Mouse (Mus musculus): ENCODE measurements around the gene Iqcg.
A peak's percentile ranks its signal among the peaks of the same experiment; 100 is the strongest.
"Not testable (repeated sequence)": the region's sequence is repeated elsewhere in the genome, so short reads cannot be mapped to it uniquely, and the experiment has no call there.

Gene Iqcg

GRCm38 (mm10) chr16:33059471-33059870, 3.5 kb upstream of the Iqcg start:
- Histone ChIP-seq H3K4me1 (replicated peaks; ENCODE audit: low read depth, low read length) (peaks cover 57% of the 10 kb centered on the region), H3K27me3 (ENCODE audit: insufficient read depth, low read length) (peaks cover 8% of the 10 kb centered on the region), H3K4me3 (replicated peaks; ENCODE audit: low read length) (peak overlapping the region; percentile 99), H3K36me3 (ENCODE audit: insufficient read depth, low read length) (peaks cover 42% of the 10 kb centered on the region), H3K9me3 (ENCODE audit: low read length) (no peaks in the 10 kb centered on the region)
- TF ChIP-seq NANOG (IDR thresholded peaks at IDR 0.05; ENCODE audit: borderline replicate concordance, low read length), result no peak
- no peak for TF ChIP-seq CTCF (conservative IDR thresholded peaks at IDR 0.05; ENCODE audit: low read length)
- no peak for TF ChIP-seq POU5F1 (IDR thresholded peaks at IDR 0.05; ENCODE audit: borderline replicate concordance, low read length)

GRCm38 (mm10) chr16:33058656-33059055, 2.6 kb upstream of the Iqcg start:
- not testable (repeated sequence) for H3K27me3 ChIP-seq (ENCODE audit: insufficient read depth, low read length)
- H3K4me1 ChIP-seq (replicated peaks; ENCODE audit: low read depth, low read length), result peaks cover 53% of the 10 kb centered on the region

GRCm38 (mm10) chr16:33058033-33058432, 2.0 kb upstream of the Iqcg start:
- Histone ChIP-seq H3K27me3 (ENCODE audit: insufficient read depth, low read length) (no peaks in the 10 kb centered on the region), H3K4me1 (replicated peaks; ENCODE audit: low read depth, low read length) (peaks cover 49% of the 10 kb centered on the region)
- TF ChIP-seq NANOG (IDR thresholded peaks at IDR 0.05; ENCODE audit: borderline replicate concordance, low read length), result no peak
- TF ChIP-seq POU5F1 (IDR thresholded peaks at IDR 0.05; ENCODE audit: borderline replicate concordance, low read length), result no peak
- TF ChIP-seq CTCF (conservative IDR thresholded peaks at IDR 0.05; ENCODE audit: low read length), result no peak

More at GRCm38 (mm10) chr16:33058656-33059055, 2.6 kb upstream of the Iqcg start:
- Histone ChIP-seq H3K36me3 (ENCODE audit: insufficient read depth, low read length) (peaks cover 42% of the 10 kb centered on the region), H3K4me3 (replicated peaks; ENCODE audit: low read length) (peak overlapping the region; percentile 99)
- not testable (repeated sequence) for H3K9me3 ChIP-seq (ENCODE audit: low read length)

GRCm38 (mm10) chr16:33056786-33057185, 768 bp upstream of the Iqcg start:
- H3K4me3 ChIP-seq (replicated peaks; ENCODE audit: low read length), result peak overlapping the region; percentile 99
- TF ChIP-seq POU5F1 (IDR thresholded peaks at IDR 0.05; ENCODE audit: borderline replicate concordance, low read length) (no peak), CTCF (conservative IDR thresholded peaks at IDR 0.05; ENCODE audit: low read length) (no peak), NANOG (IDR thresholded peaks at IDR 0.05; ENCODE audit: borderline replicate concordance, low read length) (no peak)
- no peaks in the 10 kb centered on the region for H3K27me3 ChIP-seq (ENCODE audit: insufficient read depth, low read length)
- H3K4me1 ChIP-seq (replicated peaks; ENCODE audit: low read depth, low read length), result peaks cover 47% of the 10 kb centered on the region
- peaks cover 42% of the 10 kb centered on the region for H3K36me3 ChIP-seq (ENCODE audit: insufficient read depth, low read length)
- no peaks in the 10 kb centered on the region for H3K9me3 ChIP-seq (ENCODE audit: low read length)

More at GRCm38 (mm10) chr16:33058033-33058432, 2.0 kb upstream of the Iqcg start:
- Histone ChIP-seq H3K4me3 (replicated peaks; ENCODE audit: low read length) (peak overlapping the region; percentile 99), H3K9me3 (ENCODE audit: low read length) (no peaks in the 10 kb centered on the region), H3K36me3 (ENCODE audit: insufficient read depth, low read length) (peaks cover 42% of the 10 kb centered on the region)

GRCm38 (mm10) chr16:33055655-33056054, 363 bp downstream of the Iqcg start:
- no peaks in the 10 kb centered on the region for H3K27me3 ChIP-seq (ENCODE audit: insufficient read depth, low read length)

GRCm38 (mm10) chr16:33054927-33055326, 1.1 kb downstream of the Iqcg start:
- H3K27me3 ChIP-seq (ENCODE audit: insufficient read depth, low read length); H3K4me3 ChIP-seq (replicated peaks; ENCODE audit: low read length): not testable (repeated sequence)
- peaks cover 32% of the 10 kb centered on the region for H3K36me3 ChIP-seq (ENCODE audit: insufficient read depth, low read length)

More at GRCm38 (mm10) chr16:33055655-33056054, 363 bp downstream of the Iqcg start:
- H3K4me1 ChIP-seq (replicated peaks; ENCODE audit: low read depth, low read length), result peaks cover 38% of the 10 kb centered on the region
- TF ChIP-seq NANOG (IDR thresholded peaks at IDR 0.05; ENCODE audit: borderline replicate concordance, low read length) (no peak), POU5F1 (IDR thresholded peaks at IDR 0.05; ENCODE audit: borderline replicate concordance, low read length) (no peak), CTCF (conservative IDR thresholded peaks at IDR 0.05; ENCODE audit: low read length) (no peak)
- H3K9me3 ChIP-seq (ENCODE audit: low read length), result no peaks in the 10 kb centered on the region
- H3K4me3 ChIP-seq (replicated peaks; ENCODE audit: low read length), result peak overlapping the region; percentile 99
- H3K36me3 ChIP-seq (ENCODE audit: insufficient read depth, low read length), result peaks cover 39% of the 10 kb centered on the region

GRCm38 (mm10) chr16:33053141-33053540, 2.9 kb downstream of the Iqcg start:
- Histone ChIP-seq H3K9me3 (ENCODE audit: low read length) (no peaks in the 10 kb centered on the region), H3K36me3 (ENCODE audit: insufficient read depth, low read length) (peaks cover 21% of the 10 kb centered on the region), H3K4me1 (replicated peaks; ENCODE audit: low read depth, low read length) (peaks cover 27% of the 10 kb centered on the region), H3K4me3 (replicated peaks; ENCODE audit: low read length) (no peak overlapping the region), H3K27me3 (ENCODE audit: insufficient read depth, low read length) (no peaks in the 10 kb centered on the region)
- TF ChIP-seq NANOG (IDR thresholded peaks at IDR 0.05; ENCODE audit: borderline replicate concordance, low read length) (no peak), POU5F1 (IDR thresholded peaks at IDR 0.05; ENCODE audit: borderline replicate concordance, low read length) (no peak), CTCF (conservative IDR thresholded peaks at IDR 0.05; ENCODE audit: low read length) (no peak)

More at GRCm38 (mm10) chr16:33054927-33055326, 1.1 kb downstream of the Iqcg start:
- H3K4me1 ChIP-seq (replicated peaks; ENCODE audit: low read depth, low read length), result peaks cover 31% of the 10 kb centered on the region
- not testable (repeated sequence) for H3K9me3 ChIP-seq (ENCODE audit: low read length)

GRCm38 (mm10) chr16:33049809-33050208, 6.2 kb downstream of the Iqcg start:
- Histone ChIP-seq H3K4me3 (replicated peaks; ENCODE audit: low read length) (peak overlapping the region; percentile 48), H3K36me3 (ENCODE audit: insufficient read depth, low read length) (peaks cover 7% of the 10 kb centered on the region; the same call in 1 of the 2 replicates), H3K27me3 (ENCODE audit: insufficient read depth, low read length) (no peaks in the 10 kb centered on the region), H3K4me1 (replicated peaks; ENCODE audit: low read depth, low read length) (peaks cover 23% of the 10 kb centered on the region), H3K9me3 (ENCODE audit: low read length) (no peaks in the 10 kb centered on the region)
- TF ChIP-seq CTCF (conservative IDR thresholded peaks at IDR 0.05; ENCODE audit: low read length) (no peak), POU5F1 (IDR thresholded peaks at IDR 0.05; ENCODE audit: borderline replicate concordance, low read length) (no peak), NANOG (IDR thresholded peaks at IDR 0.05; ENCODE audit: borderline replicate concordance, low read length) (no peak)

- TF ChIP-seq POU5F1 (IDR thresholded peaks at IDR 0.05; ENCODE audit: borderline replicate concordance, low read length), result no peak
- TF ChIP-seq NANOG (IDR thresholded peaks at IDR 0.05; ENCODE audit: borderline replicate concordance, low read length), result no peak
- no peak for TF ChIP-seq CTCF (conservative IDR thresholded peaks at IDR 0.05; ENCODE audit: low read length)
- Histone ChIP-seq H3K4me3 (replicated peaks; ENCODE audit: low read length) (no peak overlapping the region), H3K36me3 (ENCODE audit: insufficient read depth, low read length) (peaks cover 7% of the 10 kb centered on the region; the same call in 1 of the 2 replicates), H3K9me3 (ENCODE audit: low read length) (no peaks in the 10 kb centered on the region), H3K4me1 (replicated peaks; ENCODE audit: low read depth, low read length) (peaks cover 23% of the 10 kb centered on the region), H3K27me3 (ENCODE audit: insufficient read depth, low read length) (no peaks in the 10 kb centered on the region)
Measured at GRCm38 (mm10) chr16:33048686-33049085, 7.3 kb downstream of the Iqcg start.
